Mouse (Mus musculus) 416B (cell line): ENCODE measurements around the gene Ache.
A peak's percentile ranks its signal among the peaks of the same experiment; 100 is the strongest.

Experiments used
- DNase-seq: peaks from one replicate; pipeline ENCODE4 v3.0.0; 2011; ENCODE audit warnings: low read depth

Gene Ache

DNA sequence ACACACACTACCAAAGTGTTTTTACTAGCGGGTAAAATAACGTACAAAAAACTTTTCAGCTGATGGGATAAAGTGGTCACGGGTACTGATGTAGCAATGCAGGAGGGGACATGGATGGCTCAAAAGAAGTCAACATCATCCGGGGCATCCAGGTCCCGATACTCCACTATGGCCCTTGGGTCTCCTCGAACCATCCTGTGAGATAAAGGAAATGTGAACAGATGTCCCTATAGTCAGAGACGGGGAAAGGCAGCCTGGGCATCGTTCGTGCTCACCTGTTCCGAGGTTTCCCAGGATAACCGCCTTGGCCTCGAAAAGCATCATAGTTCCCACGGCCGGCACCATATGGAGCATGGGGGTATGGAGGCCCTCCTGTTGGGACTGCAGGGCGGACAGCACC, 8.4 kb downstream of the Ache start:
- DNase-seq = no peak

DNA sequence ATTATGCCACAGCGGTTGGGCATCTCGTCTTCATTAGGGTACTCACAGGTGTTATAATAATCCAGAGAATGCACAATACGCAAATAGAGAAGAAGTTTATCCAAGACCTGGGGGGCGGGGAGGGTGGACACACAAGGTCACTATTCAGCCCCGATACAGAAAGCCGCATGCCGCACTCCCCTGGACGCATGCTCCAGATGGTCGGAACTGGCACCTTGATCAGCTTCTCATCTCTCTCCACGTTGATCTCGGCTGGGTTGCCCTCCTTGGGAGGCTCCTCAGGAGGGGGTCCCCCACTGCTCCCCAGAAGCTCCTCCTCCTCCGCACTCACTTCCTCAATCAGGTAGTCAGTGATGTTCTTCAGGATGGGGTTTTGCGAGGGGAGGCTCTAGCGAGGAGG, 9.8 kb downstream of the Ache start:
- DNase-seq = no peak

DNA sequence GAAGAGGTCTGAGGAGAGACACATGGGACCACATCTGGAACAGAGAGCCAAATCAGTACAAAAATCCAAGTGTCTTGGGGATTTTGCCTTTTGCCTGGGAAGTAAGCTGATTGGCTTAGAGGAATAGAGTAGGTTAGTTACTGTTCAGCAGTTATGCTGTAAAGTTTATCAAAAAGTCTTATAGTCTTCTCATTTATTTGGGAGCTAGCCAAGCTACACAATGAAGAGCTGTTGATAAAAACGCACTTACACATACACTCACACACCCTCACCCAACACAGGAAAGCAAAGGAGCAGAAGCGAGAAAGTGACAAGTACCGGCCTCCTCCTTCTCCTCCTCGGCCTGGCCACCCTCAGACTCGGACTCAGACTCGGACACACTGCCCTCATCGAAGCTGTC, 11.9 kb downstream of the Ache start:
- DNase-seq = no peak

DNA sequence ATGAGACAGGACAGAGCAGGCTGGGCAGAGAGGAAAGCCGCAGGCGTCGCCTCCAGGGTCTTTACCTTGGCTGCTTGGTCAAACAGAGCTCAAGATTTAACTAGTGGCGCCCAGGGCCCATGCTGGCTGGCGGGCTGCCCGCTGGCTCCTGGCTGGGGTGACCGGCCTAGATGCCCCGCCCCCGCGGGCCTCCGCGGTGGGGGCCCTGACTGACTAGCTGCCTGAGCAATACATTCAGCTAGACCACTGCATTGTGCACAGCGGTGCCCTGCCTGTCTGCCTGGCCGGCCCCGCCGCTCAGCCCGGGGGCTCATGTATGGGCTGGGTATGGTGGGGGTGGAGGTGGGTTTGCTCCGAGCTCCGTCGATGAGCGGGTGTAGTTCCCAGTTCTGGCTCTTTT, 13.9 kb downstream of the Ache start:
- no peak for DNase-seq

DNA sequence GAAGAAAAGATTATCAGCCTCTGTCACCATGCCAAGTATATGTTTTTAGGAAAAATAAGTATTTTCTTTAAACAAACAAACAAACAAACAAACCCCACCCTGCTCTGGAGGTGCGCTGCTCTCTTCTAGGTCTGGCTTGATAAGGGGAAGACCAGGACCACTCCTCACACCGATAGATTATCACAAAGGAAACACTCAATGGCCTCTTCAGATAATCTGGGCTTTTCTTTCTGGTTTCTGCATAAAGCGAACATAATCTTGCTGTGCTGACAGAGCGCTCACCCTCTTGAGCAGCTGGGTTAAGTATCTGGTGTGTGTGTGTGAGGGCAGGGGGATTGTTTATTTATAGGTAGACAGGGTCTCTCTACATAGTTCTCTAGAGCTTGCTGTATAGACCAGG, 16.3 kb downstream of the Ache start:
- DNase-seq = no peak

DNA sequence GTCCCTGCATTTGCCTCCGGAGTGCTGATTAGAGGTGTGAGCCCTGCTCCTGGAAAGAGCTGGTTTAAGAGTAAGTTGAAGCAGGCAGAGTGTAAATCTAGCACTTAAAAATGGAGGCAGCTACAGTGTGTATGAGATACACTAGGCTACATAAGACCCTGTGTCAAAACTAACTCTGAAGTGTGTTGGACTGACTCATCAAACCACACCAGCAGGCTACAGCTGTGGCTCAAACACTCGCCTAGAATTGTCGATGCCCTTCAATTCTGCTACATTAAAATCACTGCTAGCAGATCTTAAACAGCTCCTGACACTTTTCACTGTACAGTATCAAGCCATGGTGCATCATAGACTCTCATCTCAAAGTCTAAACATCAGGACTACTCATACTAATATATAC, 16.8 kb downstream of the Ache start:
- peak; percentile 52 for DNase-seq

- no peak for DNase-seq
Observed at GRCm38 (mm10) chr5:137304816-137305215, 17.5 kb downstream of the Ache start.

DNA sequence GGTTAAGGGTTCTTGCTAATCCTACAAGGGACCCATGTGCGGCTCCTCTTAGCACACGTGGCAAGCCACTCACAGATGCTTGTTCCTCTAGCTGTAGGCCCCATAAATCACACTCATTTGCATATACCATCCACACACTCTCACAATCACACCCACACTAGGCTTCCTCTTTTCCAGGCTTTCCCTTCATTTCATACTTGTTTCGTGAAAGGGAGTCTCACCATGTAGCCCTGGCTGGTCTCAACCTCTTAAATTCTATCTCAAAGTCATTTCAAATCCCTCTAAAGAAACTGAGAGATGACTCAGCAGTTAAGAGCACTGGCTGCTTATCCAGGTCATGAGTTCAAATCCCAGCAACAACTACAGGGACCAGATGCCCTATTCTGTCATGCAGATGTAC, 18.5 kb downstream of the Ache start:
- peak; percentile 55 for DNase-seq

- no peak for DNase-seq
Observed at GRCm38 (mm10) chr5:137306439-137307005, 19.2 kb downstream of the Ache start.

GRCm38 (mm10) chr5:137307071-137307912, 20.0 kb downstream of the Ache start, which contains the start of gene Srrt:
Gene Srrt, minus strand, starts transcription at chr5:137307674.
- peak; percentile 99 for DNase-seq

DNA sequence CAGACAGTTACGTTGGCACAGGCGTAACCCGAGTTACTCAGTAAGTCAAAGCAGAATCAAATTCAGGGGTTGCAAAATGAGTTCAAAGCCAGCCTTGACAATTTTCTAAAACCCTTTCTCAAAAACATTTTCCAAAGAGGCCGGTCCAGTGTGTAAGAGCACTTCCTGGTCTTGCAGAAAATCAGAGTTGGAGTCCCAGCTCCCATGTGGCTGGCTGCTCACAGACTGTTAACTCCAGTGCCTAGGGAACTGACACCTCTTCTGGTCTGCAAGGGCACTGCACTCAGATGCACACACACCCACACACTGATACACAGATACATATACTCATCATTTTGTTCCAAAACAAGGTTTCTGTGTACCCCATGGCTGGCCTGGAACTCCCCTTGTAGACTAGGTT, 21.0 kb downstream of the Ache start:
- DNase-seq = peak; percentile 59

DNA sequence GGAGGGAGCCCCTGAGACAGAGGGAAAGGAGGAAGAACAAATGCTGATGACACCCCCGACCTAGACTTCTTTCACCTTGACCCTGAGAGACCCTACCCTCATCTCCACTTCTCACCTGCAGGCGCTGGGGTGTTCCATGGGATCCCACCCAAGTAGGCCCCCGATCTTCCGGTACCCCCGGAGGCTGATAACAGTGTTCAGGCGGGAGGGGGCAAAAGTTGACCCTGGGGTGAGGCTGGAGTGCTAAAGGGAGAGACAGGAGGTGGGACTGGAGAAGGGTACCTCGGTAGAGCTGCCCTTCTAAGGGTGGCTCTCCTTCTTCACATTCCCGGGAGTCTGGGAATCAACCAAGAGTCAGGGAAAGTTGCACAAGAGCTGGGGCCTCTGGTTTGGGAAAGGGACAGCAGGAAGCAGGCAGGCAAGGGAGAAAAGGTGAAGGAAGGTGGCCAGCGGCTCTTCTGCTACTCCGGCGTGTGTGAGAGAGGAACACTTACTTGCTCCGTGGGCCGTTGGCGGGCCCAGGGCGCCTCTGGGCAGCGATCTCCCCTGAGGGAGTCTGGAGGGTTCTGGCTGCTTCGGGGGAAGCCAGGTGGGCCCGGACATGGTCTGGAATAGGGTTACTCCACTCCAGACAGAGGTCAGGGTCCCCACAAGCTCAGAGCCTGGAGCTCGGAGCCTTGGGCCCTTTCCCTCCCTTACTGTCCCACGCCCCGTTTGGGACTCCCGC, 26.3 kb downstream of the Ache start:
- no peak for DNase-seq

DNA sequence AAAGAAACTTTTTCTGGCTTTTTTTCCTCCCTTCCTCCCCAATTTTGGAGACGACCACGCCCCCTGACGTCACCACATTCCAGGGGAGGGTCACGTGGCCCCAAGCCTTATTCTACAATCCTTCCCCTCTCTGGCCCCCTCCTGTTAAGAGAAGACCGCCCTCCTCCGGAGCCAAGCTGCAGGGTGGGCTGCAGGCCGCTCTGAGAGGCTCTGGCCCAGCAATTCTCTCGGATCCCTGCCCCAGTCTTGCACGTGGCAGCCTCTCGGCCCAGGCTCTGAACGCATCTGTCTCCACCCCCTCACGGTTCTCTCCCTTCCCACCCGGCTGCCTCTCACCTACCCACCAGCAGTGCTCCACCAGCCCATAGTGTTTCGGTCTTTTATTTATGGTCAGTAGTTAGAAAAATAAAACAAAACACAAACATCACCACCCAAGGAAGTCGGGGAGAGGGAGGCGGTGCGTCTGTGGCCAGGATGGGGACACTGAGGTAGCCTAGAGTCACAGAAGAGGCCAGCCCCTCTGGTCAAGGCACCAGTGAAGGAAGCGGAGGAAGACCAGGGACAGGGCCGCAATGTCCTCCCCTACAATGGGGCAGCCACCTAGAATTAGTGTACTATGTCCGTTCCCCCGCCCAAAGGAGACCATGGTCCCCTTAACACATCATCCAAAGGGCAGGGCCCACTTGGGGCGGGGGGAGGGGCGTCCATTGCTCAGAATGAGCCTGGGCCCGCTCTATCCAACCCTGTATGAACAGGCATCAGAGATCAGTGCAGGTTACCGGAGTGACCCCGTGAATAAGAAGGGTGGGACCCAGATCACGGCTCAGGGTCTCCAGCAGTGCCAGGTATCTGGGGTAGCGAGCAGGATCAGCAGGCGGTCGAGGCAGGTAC, 27.1 kb downstream of the Ache start, which contains the start of gene Trip6:
TSS of gene Trip6 (minus strand) at position 212 of the 891 bp plus-strand sequence.
- peak; percentile 76 for DNase-seq

DNA sequence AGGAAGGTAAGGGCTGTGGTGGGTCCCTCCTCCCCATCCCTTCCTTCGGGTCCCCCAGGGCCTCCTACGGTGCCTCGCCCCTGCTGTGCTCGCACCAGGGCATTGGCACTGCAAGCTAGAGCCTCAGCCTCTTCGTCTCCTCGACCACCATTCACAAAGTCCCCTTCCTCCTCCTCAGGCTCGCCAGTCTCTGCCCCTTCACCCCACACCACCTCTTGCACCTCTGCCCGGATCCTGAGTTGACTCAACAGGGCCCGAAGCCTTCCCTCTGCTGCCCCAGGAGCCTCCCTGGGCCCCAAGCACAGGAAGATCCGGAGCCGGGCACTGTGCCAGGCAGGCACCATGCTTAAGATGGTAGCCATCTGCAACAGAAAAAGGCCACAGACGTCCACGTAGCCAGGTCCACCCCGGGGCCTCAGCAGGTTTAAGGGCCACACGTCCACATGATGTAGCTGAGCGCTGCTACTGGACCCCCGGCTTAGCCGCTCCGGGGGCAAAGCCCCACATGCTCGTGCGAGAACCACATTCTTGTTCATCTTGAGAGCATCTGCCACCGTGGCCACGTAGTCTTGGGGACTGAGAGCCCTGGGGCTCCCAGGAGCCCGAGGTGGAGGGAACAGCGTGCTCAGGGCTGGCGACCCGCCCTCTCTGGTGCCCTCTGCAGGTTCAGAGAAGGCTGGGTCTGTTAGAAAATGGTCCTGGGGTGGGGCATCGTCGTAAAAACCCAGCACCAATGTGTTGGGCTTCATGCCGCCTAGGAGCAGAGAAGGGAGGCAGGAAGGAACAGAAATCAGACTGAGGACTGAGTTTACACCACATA, 28.0 kb downstream of the Ache start:
- peak; percentile 50 for DNase-seq

- DNase-seq = no peak
Observed at GRCm38 (mm10) chr5:137317361-137317760, 30.0 kb downstream of the Ache start.

- no peak for DNase-seq
Observed at GRCm38 (mm10) chr5:137318570-137318969, 31.3 kb downstream of the Ache start.

DNA sequence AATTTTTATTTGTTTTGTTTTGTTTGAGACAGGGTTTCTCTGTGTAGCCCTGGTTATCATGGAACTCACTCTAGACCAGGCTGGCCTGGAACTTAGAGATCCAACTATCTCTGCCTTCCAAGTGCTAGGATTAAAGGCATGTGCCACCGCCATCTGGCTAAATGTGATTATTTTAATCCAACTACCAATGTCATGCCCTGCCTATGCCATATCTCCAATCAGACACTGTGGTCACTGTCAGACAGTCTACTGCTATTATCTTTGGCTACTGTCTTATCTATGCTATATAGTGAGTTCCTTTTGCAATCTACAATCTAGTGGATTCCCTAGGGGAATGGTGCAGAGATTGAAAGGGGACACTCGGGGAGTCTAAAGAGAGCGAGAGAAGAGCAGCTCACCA, 33.7 kb downstream of the Ache start:
- no peak for DNase-seq

- no peak for DNase-seq
Observed at GRCm38 (mm10) chr5:137330910-137331309, 43.6 kb downstream of the Ache start.

GRCm38 (mm10) chr5:137332857-137333511, 45.7 kb downstream of the Ache start:
- DNase-seq = peak; percentile 23

- peak; percentile 94 for DNase-seq
Observed at GRCm38 (mm10) chr5:137333512-137334174, 46.3 kb downstream of the Ache start, which contains the start of gene Slc12a9. Gene Slc12a9, minus strand, starts transcription at chr5:137333597.
